Mouse (Mus musculus) forebrain, embryonic 12.5 days (tissue): ENCODE data around the gene Ehbp1. TPM values are rescaled to one million over a fixed set of nuclear protein-coding genes. Genes with fewer than 3 reads are reported as not detected.

ENCODE experiments used
- ATAC-seq: fragments of 200-750 bp; cut with Nextera tagmentation; 2 replicates; pipeline ENCODE4 v1.8.0; 2017; ENCODE audit warnings: moderate TSS enrichment; ENCODE audit not compliant: low FRiP score
- H3K27ac ChIP-seq: fragments of 300-500 bp; sonication (generic); 2 replicates; pipeline ENCODE4 v1.5.1; 2016; ENCODE audit warnings: mild to moderate bottlenecking
- H3K27me3 ChIP-seq: fragments of 300-500 bp; sonication (generic); 2 replicates; pipeline ENCODE4 v1.6.1; 2016; ENCODE audit warnings: mild to moderate bottlenecking
- H3K36me3 ChIP-seq: fragments of 300-500 bp; sonication (generic); replicated peaks from 2 replicates; pipeline ENCODE4 v1.6.1; 2016; ENCODE audit warnings: mild to moderate bottlenecking
- H3K4me1 ChIP-seq: fragments of 300-500 bp; sonication (generic); 2 replicates; pipeline ENCODE4 v1.6.1; 2016
- H3K4me2 ChIP-seq: fragments of 300-500 bp; sonication (generic); 2 replicates; pipeline ENCODE4 v1.6.1; 2016; ENCODE audit warnings: mild to moderate bottlenecking, moderate library complexity
- H3K4me3 ChIP-seq: fragments of 300-500 bp; sonication (generic); replicated peaks from 2 replicates; pipeline ENCODE4 v1.5.1; 2016; ENCODE audit warnings: mild to moderate bottlenecking
- H3K9ac ChIP-seq: fragments of 300-500 bp; sonication (generic); 2 replicates; pipeline ENCODE4 v1.6.1; 2016; ENCODE audit warnings: mild to moderate bottlenecking
- H3K9me3 ChIP-seq: fragments of 300-500 bp; sonication (generic); 2 replicates; pipeline ENCODE4 v1.6.1; 2016
- WGBS: fragments of 180-500 bp; shearing (Covaris S2); methylation state at CpG from one replicate; pipeline ENCODE4 v1.1.7; 2016; 5-methylcytosine and 5-hydroxymethylcytosine counted together
- polyA plus RNA-seq: library from polyadenylated mRNA; unstranded; fragments of >200 nt; fragmentation: Nextera tagmentation; extraction: Ambion mirVana; gene quantifications from 2 replicates; pipeline ENCODE4 v1.2.1, GENCODE M21; 2016

The Ehbp1 gene
- polyA plus RNA-seq, 1 experiment from 2014 or later = 18.0 TPM

- ATAC-seq = no peak
- Histone ChIP-seq H3K4me3 (no peak overlapping the region), H3K4me1 (no peaks in the 10 kb centered on the region), H3K27ac (no peak overlapping the region), H3K4me2 (no peak overlapping the region), H3K9me3 (no peaks in the 10 kb centered on the region), H3K36me3 (peaks cover 12% of the 10 kb centered on the region; the same call in 1 of the 2 replicates), H3K9ac (no peak overlapping the region), H3K27me3 (no peaks in the 10 kb centered on the region)
- 85% methylated on average over 3 of the region's 3 CpGs for WGBS
Observed at GRCm38 (mm10) chr11:22271889-22272288, 70.2 kb downstream of the Ehbp1 start.

GRCm38 (mm10) chr11:22269643-22270042, 72.4 kb downstream of the Ehbp1 start:
- Histone ChIP-seq H3K9me3 (no peaks in the 10 kb centered on the region), H3K27ac (no peak overlapping the region), H3K4me1 (no peaks in the 10 kb centered on the region), H3K27me3 (no peaks in the 10 kb centered on the region), H3K4me2 (no peak overlapping the region), H3K4me3 (no peak overlapping the region), H3K36me3 (no peaks in the 10 kb centered on the region), H3K9ac (no peak overlapping the region)
- ATAC-seq = no peak
- WGBS = 89% methylated on average over 4 of the region's 4 CpGs

- Histone ChIP-seq H3K4me2 (no peak overlapping the region), H3K4me3 (no peak overlapping the region), H3K36me3 (no peaks in the 10 kb centered on the region), H3K27ac (no peak overlapping the region), H3K9ac (no peak overlapping the region), H3K9me3 (no peaks in the 10 kb centered on the region), H3K27me3 (no peaks in the 10 kb centered on the region), H3K4me1 (no peaks in the 10 kb centered on the region)
- WGBS = 85% methylated on average over 3 of the region's 3 CpGs
- ATAC-seq = no peak
Observed at GRCm38 (mm10) chr11:22269173-22269572, 72.9 kb downstream of the Ehbp1 start.

GRCm38 (mm10) chr11:22267014-22267413, 75.1 kb downstream of the Ehbp1 start:
- no peak overlapping the region for H3K4me3 ChIP-seq
- no peaks in the 10 kb centered on the region for H3K9me3 ChIP-seq
- H3K27ac ChIP-seq = no peak overlapping the region
- H3K9ac ChIP-seq = no peak overlapping the region
- no peak overlapping the region for H3K4me2 ChIP-seq
- H3K27me3 ChIP-seq = no peaks in the 10 kb centered on the region
- ATAC-seq = no peak
- H3K4me1 ChIP-seq = no peaks in the 10 kb centered on the region
- H3K36me3 ChIP-seq = no peaks in the 10 kb centered on the region

DNA sequence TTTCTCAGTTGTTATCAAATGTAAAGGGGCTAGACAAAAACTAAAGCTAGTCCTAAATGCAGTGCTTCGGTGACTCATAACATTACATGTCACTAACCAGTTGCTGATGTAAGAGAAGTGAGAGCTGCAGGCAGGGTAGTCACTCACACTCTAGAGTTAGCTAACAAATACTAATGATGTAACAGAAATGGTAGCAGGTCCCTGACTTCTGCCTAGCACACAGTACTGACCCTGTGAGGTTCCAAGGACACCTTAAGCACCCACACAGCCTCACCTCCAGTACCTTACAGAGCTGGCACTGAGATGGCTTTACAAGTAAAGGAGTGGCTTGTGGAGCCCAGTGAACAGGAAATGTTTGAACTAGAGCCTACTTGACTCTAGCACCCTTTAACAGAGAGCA, 86.7 kb downstream of the Ehbp1 start:
- H3K36me3 ChIP-seq = no peaks in the 10 kb centered on the region
- H3K9ac ChIP-seq = no peak overlapping the region
- H3K4me2 ChIP-seq = no peak overlapping the region
- H3K27me3 ChIP-seq = no peaks in the 10 kb centered on the region
- H3K4me1 ChIP-seq = no peaks in the 10 kb centered on the region
- no peak overlapping the region for H3K4me3 ChIP-seq
- no peak overlapping the region for H3K27ac ChIP-seq
- no peak for ATAC-seq
- H3K9me3 ChIP-seq = no peaks in the 10 kb centered on the region
- WGBS = 97% methylated on average over 1 of the region's 1 CpGs

- Histone ChIP-seq H3K4me1 (no peaks in the 10 kb centered on the region), H3K36me3 (no peaks in the 10 kb centered on the region), H3K27ac (no peak overlapping the region), H3K4me2 (no peak overlapping the region), H3K27me3 (no peaks in the 10 kb centered on the region), H3K9ac (no peak overlapping the region), H3K4me3 (no peak overlapping the region), H3K9me3 (no peaks in the 10 kb centered on the region)
- WGBS = 71% methylated on average over 2 of the region's 2 CpGs
- ATAC-seq = no peak
Observed at GRCm38 (mm10) chr11:22249363-22249762, 92.7 kb downstream of the Ehbp1 start.

DNA sequence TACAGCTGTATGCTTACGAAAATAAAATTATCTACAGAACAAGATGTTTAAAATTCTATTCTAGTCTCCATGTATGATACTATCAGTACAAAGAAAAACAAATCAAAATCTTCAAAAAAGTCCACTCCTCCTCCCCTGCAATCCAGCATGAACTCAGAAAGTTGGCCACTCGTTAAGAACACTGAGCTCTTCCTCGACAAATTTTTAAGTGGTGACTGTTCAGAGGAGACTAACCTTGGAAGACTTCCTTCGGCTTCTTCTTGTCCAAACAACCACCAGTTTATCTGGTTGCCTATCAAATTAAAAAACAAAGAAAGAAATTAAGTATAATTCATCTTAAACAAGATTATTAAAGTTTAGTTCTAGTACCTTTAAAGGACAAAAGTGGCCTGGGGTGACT, 94.4 kb downstream of the Ehbp1 start:
- WGBS = 76% methylated on average over 4 of the region's 4 CpGs
- no peak overlapping the region for H3K4me3 ChIP-seq
- no peak overlapping the region for H3K27ac ChIP-seq
- H3K9me3 ChIP-seq = no peaks in the 10 kb centered on the region
- no peak overlapping the region for H3K9ac ChIP-seq
- H3K27me3 ChIP-seq = no peaks in the 10 kb centered on the region
- no peak overlapping the region for H3K4me2 ChIP-seq
- H3K36me3 ChIP-seq = no peaks in the 10 kb centered on the region
- no peak for ATAC-seq
- H3K4me1 ChIP-seq = no peaks in the 10 kb centered on the region

DNA sequence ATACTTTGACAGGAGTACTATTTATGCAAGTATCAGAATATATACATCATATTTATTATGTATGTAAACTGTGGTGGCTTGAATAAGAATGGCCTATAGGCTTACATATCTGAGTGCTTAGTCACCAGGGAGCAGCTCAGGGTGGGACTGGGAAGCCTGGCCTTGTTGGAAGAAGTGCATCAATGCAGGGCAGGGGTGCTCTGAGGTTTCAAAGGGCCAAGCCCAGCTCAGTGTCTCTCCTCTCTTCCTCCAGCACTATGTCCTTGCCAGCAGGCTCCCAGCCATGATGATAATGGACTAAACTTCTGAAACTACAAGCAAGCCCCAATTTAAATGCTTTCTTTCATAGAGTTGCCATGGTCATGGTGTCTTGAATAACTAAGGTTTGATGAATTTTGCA, 95.0 kb downstream of the Ehbp1 start:
- no peak for ATAC-seq
- no peak overlapping the region for H3K27ac ChIP-seq

DNA sequence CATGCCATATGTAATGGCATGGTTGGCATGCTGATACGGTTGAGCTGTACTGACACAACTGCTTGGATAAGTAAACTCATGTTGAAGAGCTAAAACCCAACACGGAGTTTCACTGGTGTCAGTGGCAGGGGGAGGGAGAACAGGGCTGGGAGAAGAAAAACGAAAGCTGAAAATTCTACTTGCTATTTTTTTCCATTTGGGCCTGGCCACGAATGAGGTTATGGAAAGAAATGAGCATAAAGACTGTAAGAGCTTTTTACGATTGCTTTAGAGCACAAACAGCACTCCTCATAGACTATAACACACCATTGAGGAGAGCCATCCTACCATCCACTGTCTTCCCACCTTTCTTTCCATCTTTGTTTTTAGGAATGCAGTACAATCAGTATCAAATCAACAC, 106.5 kb downstream of the Ehbp1 start:
- WGBS = 92% methylated on average over 5 of the region's 5 CpGs
- no peaks in the 10 kb centered on the region for H3K9me3 ChIP-seq
- no peak overlapping the region for H3K4me2 ChIP-seq
- no peaks in the 10 kb centered on the region for H3K4me1 ChIP-seq
- peaks cover 5% of the 10 kb centered on the region; the same call in 1 of the 2 replicates for H3K36me3 ChIP-seq
- H3K4me3 ChIP-seq = no peak overlapping the region
- H3K27me3 ChIP-seq = no peaks in the 10 kb centered on the region
- H3K27ac ChIP-seq = no peak overlapping the region
- no peak overlapping the region for H3K9ac ChIP-seq
- ATAC-seq = no peak

More for the DNA sequence above, 95.0 kb downstream of the Ehbp1 start:
- H3K4me2 ChIP-seq = no peak overlapping the region
- H3K9me3 ChIP-seq = no peaks in the 10 kb centered on the region
- H3K4me1 ChIP-seq = no peaks in the 10 kb centered on the region
- H3K4me3 ChIP-seq = no peak overlapping the region
- no peaks in the 10 kb centered on the region for H3K27me3 ChIP-seq
- H3K9ac ChIP-seq = no peak overlapping the region
- no peaks in the 10 kb centered on the region for H3K36me3 ChIP-seq

DNA sequence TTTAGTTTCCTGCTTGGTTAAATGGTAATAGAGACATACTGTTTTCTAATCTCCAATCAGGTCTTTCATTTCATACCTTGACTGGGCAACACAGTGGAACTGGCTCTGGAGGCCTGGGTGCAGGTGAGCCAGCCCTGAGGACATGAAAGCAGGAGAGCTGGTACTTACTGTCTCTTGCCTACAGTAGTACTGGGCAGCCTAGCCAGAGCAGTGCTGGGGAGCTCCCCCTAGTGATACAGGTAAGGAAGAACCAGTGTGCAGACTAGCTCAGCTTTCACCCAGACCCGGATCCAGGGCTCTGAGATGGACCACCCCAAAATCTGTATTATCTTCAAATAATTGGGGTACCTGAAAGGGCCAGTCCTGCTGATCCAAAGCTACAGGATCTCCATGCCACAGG, 107.4 kb downstream of the Ehbp1 start:
- no peak overlapping the region for H3K27ac ChIP-seq
- 52% methylated on average over 1 of the region's 1 CpGs for WGBS

DNA sequence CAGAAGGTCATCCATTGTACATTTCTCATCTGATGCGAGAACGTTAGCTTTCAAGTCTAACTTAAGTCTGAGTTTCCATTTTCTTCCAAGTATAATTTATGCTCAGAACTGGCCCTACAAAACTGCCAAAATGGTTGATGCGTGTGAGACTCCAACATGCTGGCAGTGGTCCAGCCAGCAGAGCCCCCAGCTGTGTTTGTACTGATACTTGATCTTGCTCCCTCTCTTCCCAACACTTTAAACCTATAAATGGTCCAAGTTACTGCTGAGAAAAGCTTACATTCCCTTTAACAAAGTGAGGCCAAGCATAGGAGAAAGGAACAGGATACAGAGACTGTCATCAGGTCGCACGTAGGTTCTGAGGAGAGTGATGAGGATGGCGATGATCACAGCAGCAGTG, 111.2 kb downstream of the Ehbp1 start:
- H3K4me3 ChIP-seq = no peak overlapping the region
- H3K9me3 ChIP-seq = no peaks in the 10 kb centered on the region
- ATAC-seq = no peak
- H3K27ac ChIP-seq = no peak overlapping the region
- WGBS = 80% methylated on average over 6 of the region's 6 CpGs
- H3K4me2 ChIP-seq = no peak overlapping the region
- no peak overlapping the region for H3K9ac ChIP-seq
- H3K27me3 ChIP-seq = no peaks in the 10 kb centered on the region
- H3K4me1 ChIP-seq = no peaks in the 10 kb centered on the region
- no peaks in the 10 kb centered on the region for H3K36me3 ChIP-seq

More for the DNA sequence above, 107.4 kb downstream of the Ehbp1 start:
- Histone ChIP-seq H3K4me3 (no peak overlapping the region), H3K9me3 (no peaks in the 10 kb centered on the region), H3K36me3 (peaks cover 5% of the 10 kb centered on the region; the same call in 1 of the 2 replicates), H3K9ac (no peak overlapping the region), H3K4me1 (no peaks in the 10 kb centered on the region), H3K27me3 (no peaks in the 10 kb centered on the region), H3K4me2 (no peak overlapping the region)
- 0 out of 2 replicates have a peak, but pooled peaks have one; percentile 51 for ATAC-seq

DNA sequence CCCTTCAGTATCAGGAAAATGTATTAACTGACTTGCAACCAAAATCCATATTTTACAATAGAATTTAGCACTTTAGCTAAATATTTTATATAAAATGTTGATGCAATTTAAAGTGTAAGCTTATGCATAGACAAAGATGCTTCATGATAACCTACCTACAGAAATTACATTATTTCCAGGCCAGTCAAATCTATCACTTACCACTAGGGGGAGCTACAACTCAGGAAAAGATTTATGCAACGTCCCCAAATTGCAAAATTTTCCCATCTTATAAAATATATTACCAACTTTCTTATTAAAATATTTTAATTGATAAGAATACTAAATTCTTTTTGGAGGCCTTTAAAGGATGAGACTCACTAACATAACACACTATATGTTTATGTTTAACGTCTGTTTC, 116.5 kb downstream of the Ehbp1 start:
- Histone ChIP-seq H3K9ac (no peak overlapping the region), H3K4me2 (no peak overlapping the region), H3K27me3 (no peaks in the 10 kb centered on the region), H3K9me3 (no peaks in the 10 kb centered on the region), H3K4me3 (no peak overlapping the region), H3K4me1 (0 out of 2 replicates have a peak, but pooled peaks cover 4% of the 10 kb centered on the region), H3K27ac (no peak overlapping the region), H3K36me3 (no peaks in the 10 kb centered on the region)
- no peak for ATAC-seq
- WGBS = 53% methylated on average over 2 of the region's 2 CpGs

DNA sequence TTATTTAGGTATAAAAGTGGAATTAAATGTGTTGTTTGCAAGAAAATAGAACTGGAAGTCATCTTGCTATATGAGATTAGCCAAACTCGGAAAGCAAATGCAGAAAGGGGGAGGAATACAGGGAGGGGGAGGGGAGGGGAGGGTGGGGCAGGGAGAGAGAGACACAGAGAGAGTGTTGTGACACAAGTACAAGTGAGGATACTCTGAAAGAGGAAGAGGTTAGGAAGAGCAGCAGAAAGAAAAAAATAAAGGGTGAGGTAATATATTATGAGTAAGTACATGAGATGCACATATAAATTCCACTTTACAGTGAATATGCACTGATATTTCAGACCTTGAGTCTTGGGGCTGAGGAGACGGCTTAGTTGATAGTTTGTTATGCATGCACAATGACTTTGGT, 123.9 kb downstream of the Ehbp1 start:
- no peak overlapping the region for H3K9ac ChIP-seq
- no peak for ATAC-seq
- H3K9me3 ChIP-seq = no peaks in the 10 kb centered on the region
- H3K4me3 ChIP-seq = no peak overlapping the region
- 0 out of 2 replicates have a peak, but pooled peaks cover 7% of the 10 kb centered on the region for H3K4me1 ChIP-seq
- no peak overlapping the region for H3K27ac ChIP-seq
- WGBS = 76% methylated on average over 2 of the region's 2 CpGs
- no peaks in the 10 kb centered on the region for H3K27me3 ChIP-seq
- no peaks in the 10 kb centered on the region for H3K36me3 ChIP-seq
- no peak overlapping the region for H3K4me2 ChIP-seq
